Mouse (Mus musculus) midbrain, postnatal 0 days (tissue): Measurements from ENCODE around the gene Cyp4f37. TPM values are rescaled to one million over a fixed set of nuclear protein-coding genes. Genes with fewer than 3 reads are reported as not detected.

Experiments used
- ATAC-seq: fragments of 200-750 bp; cut with Nextera tagmentation; 2 replicates; pipeline ENCODE4 v1.8.0; 2017; ENCODE audit warnings: moderate number of reproducible peaks, mild to moderate bottlenecking, moderate TSS enrichment, moderate library complexity; ENCODE audit not compliant: low FRiP score
- DNase-seq: peaks from one replicate; pipeline ENCODE4 v3.0.0-alpha.2; 2015; ENCODE audit warnings: low spot score
- H3K27ac ChIP-seq: fragments of 300-500 bp; sonication (generic); 2 replicates; pipeline ENCODE4 v1.5.1; 2014; ENCODE audit warnings: low read depth, mild to moderate bottlenecking, low read length, mixed read lengths
- H3K27me3 ChIP-seq: fragments of 300-500 bp; sonication (generic); 2 replicates; pipeline ENCODE4 v1.6.1; 2014; ENCODE audit warnings: low read length, control low read depth, mixed read lengths; ENCODE audit not compliant: insufficient read depth
- H3K36me3 ChIP-seq: fragments of 300-500 bp; sonication (generic); 2 replicates; pipeline ENCODE4 v1.6.1; 2014; ENCODE audit warnings: low read length, control low read depth, mixed read lengths; ENCODE audit not compliant: insufficient read depth
- H3K4me1 ChIP-seq: fragments of 300-500 bp; sonication (generic); 2 replicates; pipeline ENCODE4 v1.6.1; 2014; ENCODE audit warnings: mild to moderate bottlenecking, control low read depth, antibody characterized with exemption, low read length, mixed read lengths; ENCODE audit not compliant: insufficient read depth
- H3K4me2 ChIP-seq: fragments of 300-500 bp; sonication (generic); 2 replicates; pipeline ENCODE4 v1.6.1; 2014; ENCODE audit warnings: low read depth, mild to moderate bottlenecking, low read length, mixed read lengths; ENCODE audit not compliant: poor library complexity, severe bottlenecking
- H3K4me3 ChIP-seq: fragments of 300-500 bp; sonication (generic); 2 replicates; pipeline ENCODE4 v1.5.1; 2014; ENCODE audit warnings: low read depth, mild to moderate bottlenecking, low read length, moderate library complexity
- H3K9ac ChIP-seq: fragments of 300-500 bp; sonication (generic); replicated peaks from 2 replicates; pipeline ENCODE4 v1.6.1; 2014; ENCODE audit warnings: mild to moderate bottlenecking, low read length, moderate library complexity, mixed read lengths; ENCODE audit not compliant: poor library complexity, severe bottlenecking
- H3K9me3 ChIP-seq: fragments of 300-500 bp; sonication (generic); 2 replicates; pipeline ENCODE4 v1.6.1; 2016; ENCODE audit warnings: low read length, control low read depth
- CTCF ChIP-seq: IDR thresholded peaks from 2 replicates; pipeline ENCODE4 v1.5.1; 2016; ENCODE audit warnings: antibody characterized with exemption, mild to moderate bottlenecking
- WGBS: fragments of 180-500 bp; shearing (Covaris S2); extraction: QIAGEN DNeasy Blood & Tissue Kit; methylation state at CpG from one replicate; pipeline ENCODE4 v1.1.7; 2014; 5-methylcytosine and 5-hydroxymethylcytosine counted together
- polyA plus RNA-seq: library from polyadenylated mRNA; unstranded; fragments of >200 nt; fragmentation: Nextera tagmentation; extraction: Ambion mirVana; gene quantifications from 2 replicates; pipeline ENCODE4 v1.2.1, GENCODE M21; 2015
- total RNA-seq: library from RNA; depleted of rRNA; stranded (reverse); fragments of >200 nt; gene quantifications from 2 replicates; pipeline ENCODE4 v1.2.3, GENCODE M21; 2014

The Cyp4f37 gene
- total and polyA plus RNA-seq, 2 experiments from 2014 or later = not detected

- Histone ChIP-seq H3K36me3 (no peaks in the 10 kb centered on the region), H3K9me3 (no peaks in the 10 kb centered on the region), H3K4me3 (peak overlapping the region; percentile 41), H3K4me1 (peaks cover 2% of the 10 kb centered on the region; the same call in 1 of the 2 replicates), H3K4me2 (peak overlapping the region; percentile 54), H3K27me3 (no peaks in the 10 kb centered on the region; the same call in 1 of the 2 replicates), H3K9ac (peak overlapping the region; percentile 57; the same call in 1 of the 2 replicates), H3K27ac (peak overlapping the region; percentile 38; the same call in 1 of the 2 replicates)
- peak; percentile 97 for TF ChIP-seq CTCF
- 1% methylated on average over 17 of the region's 17 CpGs for WGBS
- ATAC-seq (peak; percentile 94), DNase-seq (peak; percentile 89)
These were observed 13.8 kb downstream of the Cyp4f37 start for GRCm38 (mm10) chr17:32634972-32635314.

DNA sequence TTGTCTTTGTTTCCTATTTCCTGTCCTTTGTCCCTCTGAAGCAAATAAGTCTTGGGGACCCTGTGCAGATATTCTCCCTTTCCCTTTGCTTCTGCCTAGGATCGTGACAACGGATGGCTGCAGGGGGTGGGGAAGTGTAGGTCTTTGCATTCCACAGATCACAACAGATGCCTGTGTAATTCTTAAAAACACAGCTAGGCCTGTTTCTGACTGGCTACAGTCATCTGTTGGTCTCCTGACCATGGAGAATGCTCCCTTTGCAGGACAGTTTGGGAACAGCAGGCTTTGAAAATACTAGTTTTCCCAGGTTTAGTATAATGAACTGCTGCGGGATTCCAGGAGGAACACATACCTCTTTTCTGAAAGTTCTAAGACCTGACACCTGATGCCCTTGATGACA is 15.2 kb downstream of the Cyp4f37 start:
- peak; percentile 38; the same call in 1 of the 2 replicates for TF ChIP-seq CTCF
- H3K36me3 ChIP-seq = no peaks in the 10 kb centered on the region
- no peak overlapping the region for H3K4me3 ChIP-seq
- H3K4me2 ChIP-seq = no peak overlapping the region
- 60% methylated on average over 3 of the region's 3 CpGs for WGBS
- H3K9ac ChIP-seq = no peak overlapping the region
- no peaks in the 10 kb centered on the region for H3K9me3 ChIP-seq
- DNase-seq (no peak), ATAC-seq (no peak)
- H3K4me1 ChIP-seq = peaks cover 2% of the 10 kb centered on the region; the same call in 1 of the 2 replicates
- no peak overlapping the region for H3K27ac ChIP-seq
- no peaks in the 10 kb centered on the region; the same call in 1 of the 2 replicates for H3K27me3 ChIP-seq

- no peak for ATAC-seq
- no peak for TF ChIP-seq CTCF
- Histone ChIP-seq H3K4me2 (no peak overlapping the region), H3K27me3 (no peaks in the 10 kb centered on the region; the same call in 1 of the 2 replicates), H3K9me3 (no peaks in the 10 kb centered on the region), H3K4me1 (peaks cover 2% of the 10 kb centered on the region; the same call in 1 of the 2 replicates), H3K36me3 (no peaks in the 10 kb centered on the region), H3K4me3 (no peak overlapping the region), H3K9ac (no peak overlapping the region), H3K27ac (no peak overlapping the region)
- 79% methylated on average over 2 of the region's 2 CpGs for WGBS
- no peak for DNase-seq
These were observed 16.0 kb downstream of the Cyp4f37 start for GRCm38 (mm10) chr17:32637151-32637550.

GRCm38 (mm10) chr17:32646631-32647030 is 25.5 kb downstream of the Cyp4f37 start:
- H3K4me1 ChIP-seq = no peaks in the 10 kb centered on the region
- H3K27me3 ChIP-seq = no peaks in the 10 kb centered on the region
- H3K9me3 ChIP-seq = no peaks in the 10 kb centered on the region
- no peak overlapping the region for H3K9ac ChIP-seq
- DNase-seq = no peak
- no peak for TF ChIP-seq CTCF
- ATAC-seq = no peak
- WGBS = 85% methylated on average over 4 of the region's 4 CpGs
- no peaks in the 10 kb centered on the region for H3K36me3 ChIP-seq
- no peak overlapping the region for H3K27ac ChIP-seq
- no peak overlapping the region for H3K4me3 ChIP-seq
- no peak overlapping the region for H3K4me2 ChIP-seq

- no peak overlapping the region for H3K4me2 ChIP-seq
- DNase-seq (no peak), ATAC-seq (no peak)
- no peaks in the 10 kb centered on the region for H3K4me1 ChIP-seq
- H3K9ac ChIP-seq = no peak overlapping the region
- no peaks in the 10 kb centered on the region for H3K36me3 ChIP-seq
- no peaks in the 10 kb centered on the region for H3K9me3 ChIP-seq
- no peaks in the 10 kb centered on the region; the same call in 1 of the 2 replicates for H3K27me3 ChIP-seq
- no peak overlapping the region for H3K4me3 ChIP-seq
- WGBS = 96% methylated on average over 4 of the region's 4 CpGs
- H3K27ac ChIP-seq = no peak overlapping the region
- no peak for TF ChIP-seq CTCF
These were observed 32.8 kb downstream of the Cyp4f37 start for GRCm38 (mm10) chr17:32653860-32654259.

DNA sequence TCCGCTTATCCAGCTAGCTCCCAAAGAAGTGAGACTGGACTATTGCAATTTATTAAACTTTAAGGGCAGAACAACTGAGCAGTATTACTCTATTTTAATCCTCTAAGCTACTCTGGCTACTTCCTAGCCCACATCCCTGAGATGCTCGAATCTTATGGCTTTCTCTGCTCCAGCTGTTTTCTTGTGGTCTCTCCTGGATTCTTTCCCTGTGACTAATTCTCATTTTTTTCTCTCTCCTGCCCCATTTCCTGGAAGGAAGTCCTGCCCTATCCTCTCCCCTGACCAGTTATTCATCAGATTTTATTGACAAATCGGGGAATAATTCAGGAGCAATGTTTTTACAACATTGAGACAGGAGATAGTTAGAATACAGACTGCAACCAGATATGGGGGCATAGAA is 35.9 kb downstream of the Cyp4f37 start:
- no peaks in the 10 kb centered on the region; the same call in 1 of the 2 replicates for H3K27me3 ChIP-seq
- no peaks in the 10 kb centered on the region for H3K36me3 ChIP-seq
- no peak overlapping the region for H3K4me2 ChIP-seq
- H3K9me3 ChIP-seq = no peaks in the 10 kb centered on the region
- no peak overlapping the region for H3K27ac ChIP-seq
- no peak overlapping the region for H3K9ac ChIP-seq
- H3K4me1 ChIP-seq = no peaks in the 10 kb centered on the region
- TF ChIP-seq CTCF = no peak
- WGBS = 76% methylated on average over 3 of the region's 3 CpGs
- no peak overlapping the region for H3K4me3 ChIP-seq
- DNase-seq (no peak), ATAC-seq (no peak)
